Mouse (Mus musculus) embryonic facial prominence, embryonic 10.5 days (tissue): ENCODE data around the gene Kcnh7. TPM values are rescaled to one million over a fixed set of nuclear protein-coding genes. Genes with fewer than 3 reads are reported as not detected.

Source experiments
- DNase-seq: peaks from one replicate; pipeline ENCODE4 v3.0.0-alpha.2; 2017; ENCODE audit warnings: low spot score
- H3K27ac ChIP-seq: fragments of 300-500 bp; sonication (generic); replicated peaks from 2 replicates; pipeline ENCODE4 v1.5.1; 2016; ENCODE audit warnings: mild to moderate bottlenecking
- H3K27me3 ChIP-seq: fragments of 300-500 bp; sonication (generic); replicated peaks from 2 replicates; pipeline ENCODE4 v1.6.1; 2016; ENCODE audit warnings: low read depth, mild to moderate bottlenecking; ENCODE audit not compliant: poor library complexity, severe bottlenecking
- H3K36me3 ChIP-seq: fragments of 300-500 bp; sonication (generic); replicated peaks from 2 replicates; pipeline ENCODE4 v1.6.1; 2016; ENCODE audit warnings: mild to moderate bottlenecking, moderate library complexity
- H3K4me1 ChIP-seq: fragments of 300-500 bp; sonication (generic); 2 replicates; pipeline ENCODE4 v1.6.1; 2016
- H3K4me3 ChIP-seq: fragments of 300-500 bp; sonication (generic); 2 replicates; pipeline ENCODE4 v1.5.1; 2016; ENCODE audit warnings: mild to moderate bottlenecking, moderate library complexity
- H3K9me3 ChIP-seq: fragments of 300-500 bp; sonication (generic); 2 replicates; pipeline ENCODE4 v1.6.1; 2016; ENCODE audit warnings: mild to moderate bottlenecking
- WGBS: fragments of 180-500 bp; shearing (Covaris S2); methylation state at CpG from one replicate; pipeline ENCODE4 v1.1.7; 2016; 5-methylcytosine and 5-hydroxymethylcytosine counted together
- polyA plus RNA-seq: library from polyadenylated mRNA; unstranded; fragments of >200 nt; fragmentation: Nextera tagmentation; extraction: Ambion mirVana; gene quantifications from 2 replicates; pipeline ENCODE4 v1.2.1, GENCODE M21; 2016

The Kcnh7 gene
- polyA plus RNA-seq, 1 experiment from 2014 or later: 0.76 TPM

GRCm38 (mm10) chr2:62646671-62647289 lies 537.3 kb downstream of the Kcnh7 start:
- 0 out of 2 replicates have a peak overlapping the region, but pooled peaks have one; percentile 75 for H3K27ac ChIP-seq
- H3K9me3 ChIP-seq: no peaks in the 10 kb centered on the region
- peaks cover 14% of the 10 kb centered on the region for H3K4me1 ChIP-seq
- H3K36me3 ChIP-seq: no peaks in the 10 kb centered on the region
- DNase-seq: no peak
- H3K27me3 ChIP-seq: peaks cover 22% of the 10 kb centered on the region
- 21% methylated on average over 6 of the region's 6 CpGs for WGBS
- H3K4me3 ChIP-seq: peak overlapping the region; percentile 65

- peak; percentile 81 for DNase-seq
- H3K27ac ChIP-seq: peak within 1 kb of the TSS; percentile 75
- WGBS: 1% methylated on average over 30 of the region's 30 CpGs
Observed at GRCm38 (mm10) chr2:62646014-62646645, 538.0 kb downstream of the Kcnh7 start, which contains the start of gene Ifih1. Ifih1 (minus strand) TSS chr2:62646255.

GRCm38 (mm10) chr2:62645475-62645874 lies 538.6 kb downstream of the Kcnh7 start:
- Histone ChIP-seq H3K27ac (no peak overlapping the region), H3K4me1 (peaks cover 14% of the 10 kb centered on the region), H3K4me3 (peak overlapping the region; percentile 65), H3K27me3 (peaks cover 22% of the 10 kb centered on the region), H3K36me3 (no peaks in the 10 kb centered on the region), H3K9me3 (no peaks in the 10 kb centered on the region)
- WGBS: 37% methylated on average over 12 of the region's 12 CpGs
- DNase-seq: no peak

More at GRCm38 (mm10) chr2:62646014-62646645, 538.0 kb downstream of the Kcnh7 start, which contains the start of gene Ifih1:
- no peaks in the 10 kb centered on the region for H3K36me3 ChIP-seq
- peak within 1 kb of the TSS; percentile 65 for H3K4me3 ChIP-seq
- peaks cover 14% of the 10 kb centered on the region for H3K4me1 ChIP-seq
- H3K9me3 ChIP-seq: no peaks in the 10 kb centered on the region
- peaks cover 22% of the 10 kb centered on the region for H3K27me3 ChIP-seq

GRCm38 (mm10) chr2:62644891-62645290 lies 539.2 kb downstream of the Kcnh7 start:
- peaks cover 22% of the 10 kb centered on the region for H3K27me3 ChIP-seq
- H3K36me3 ChIP-seq: no peaks in the 10 kb centered on the region
- 90% methylated on average over 5 of the region's 5 CpGs for WGBS
- H3K9me3 ChIP-seq: no peaks in the 10 kb centered on the region
- no peak for DNase-seq
- H3K4me3 ChIP-seq: no peak overlapping the region
- no peak overlapping the region for H3K27ac ChIP-seq
- H3K4me1 ChIP-seq: peaks cover 14% of the 10 kb centered on the region
